Mouse (Mus musculus) liver, embryonic 11.5 days (tissue): ENCODE data around the gene Cep295. TPM values are rescaled to one million over a fixed set of nuclear protein-coding genes. Genes with fewer than 3 reads are reported as not detected.
"Not testable (repeated sequence)": the region's sequence is repeated elsewhere in the genome, so short reads cannot be mapped to it uniquely, and the experiment has no call there.

Source experiments
- ATAC-seq: fragments of 200-750 bp; cut with Nextera tagmentation; replicated peaks from 2 replicates; pipeline ENCODE4 v1.8.0; 2017; ENCODE audit warnings: moderate number of reproducible peaks, mild to moderate bottlenecking, moderate TSS enrichment, moderate library complexity; ENCODE audit not compliant: low FRiP score
- DNase-seq: peaks from one replicate; pipeline ENCODE4 v3.0.0-alpha.2; 2017; ENCODE audit warnings: low spot score
- H3K27ac ChIP-seq: fragments of 300-500 bp; sonication (generic); 2 replicates; pipeline ENCODE4 v1.5.1; 2014; ENCODE audit warnings: mild to moderate bottlenecking, low read depth, low read length, control low read depth
- H3K27me3 ChIP-seq: fragments of 300-500 bp; sonication (generic); replicated peaks from 2 replicates; pipeline ENCODE4 v1.6.1; 2014; ENCODE audit warnings: low read length, mixed read lengths; ENCODE audit not compliant: control insufficient read depth, insufficient read depth
- H3K36me3 ChIP-seq: fragments of 300-500 bp; sonication (generic); 2 replicates; pipeline ENCODE4 v1.6.1; 2014; ENCODE audit warnings: mild to moderate bottlenecking, low read length, moderate library complexity, mixed read lengths; ENCODE audit not compliant: control insufficient read depth, insufficient read depth
- H3K4me1 ChIP-seq: fragments of 300-500 bp; sonication (generic); replicated peaks from 2 replicates; pipeline ENCODE4 v1.6.1; 2014; ENCODE audit warnings: low read length, mixed read lengths; ENCODE audit not compliant: control insufficient read depth, insufficient read depth
- H3K4me2 ChIP-seq: fragments of 300-500 bp; sonication (generic); 2 replicates; pipeline ENCODE4 v1.6.1; 2014; ENCODE audit warnings: mild to moderate bottlenecking, control low read depth, moderate library complexity
- H3K4me3 ChIP-seq: fragments of 300-500 bp; sonication (generic); 2 replicates; pipeline ENCODE4 v1.5.1; 2014; ENCODE audit warnings: low read depth, low read length, control low read depth
- H3K9ac ChIP-seq: fragments of 300-500 bp; sonication (generic); 2 replicates; pipeline ENCODE4 v1.6.1; 2014; ENCODE audit warnings: low read depth, low read length, control low read depth
- H3K9me3 ChIP-seq: fragments of 300-500 bp; sonication (generic); 2 replicates; pipeline ENCODE4 v1.6.1; 2016; ENCODE audit warnings: low read length, inconsistent platforms, mixed read lengths; ENCODE audit not compliant: control insufficient read depth
- WGBS: fragments of 180-500 bp; shearing (Covaris S2); extraction: QIAGEN DNeasy Blood & Tissue Kit; methylation state at CpG from one replicate; pipeline ENCODE4 v1.1.7; 2014; 5-methylcytosine and 5-hydroxymethylcytosine counted together
- polyA plus RNA-seq: library from polyadenylated mRNA; unstranded; fragments of >200 nt; fragmentation: Nextera tagmentation; extraction: Ambion mirVana; gene quantifications from 2 replicates; pipeline ENCODE4 v1.2.1, GENCODE M21; 2014

Cep295 gene
- polyA plus RNA-seq, 1 experiment from 2014 or later, result 24.5 TPM

DNA sequence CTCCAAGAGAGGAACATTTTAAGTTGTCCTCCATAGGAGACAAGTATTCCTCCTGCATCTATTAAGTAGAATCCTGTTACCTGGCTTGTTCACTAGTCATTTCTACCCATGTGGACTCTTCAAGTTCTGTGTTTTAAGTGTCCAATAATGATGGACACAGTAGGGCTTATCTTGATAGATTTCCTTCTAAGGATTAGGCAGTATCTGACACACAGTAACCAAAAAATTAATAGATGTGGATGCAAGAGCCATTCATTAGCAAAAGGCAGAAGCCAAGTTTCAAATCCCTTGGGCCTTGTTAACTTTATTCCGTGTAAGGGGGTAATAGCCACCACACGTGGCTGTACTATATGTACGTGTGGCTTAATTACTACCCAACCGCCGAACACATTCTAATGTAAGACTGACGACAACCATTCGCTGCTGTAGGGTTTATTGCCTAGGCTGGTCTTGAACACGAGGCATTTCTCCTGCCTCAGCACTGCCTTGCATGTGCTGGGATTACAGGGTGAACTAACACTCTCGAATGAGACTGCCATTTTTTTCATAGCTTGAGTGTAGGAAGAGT, 588 bp downstream of the Cep295 start:
- no peak; the same call in 1 of the 2 replicates for ATAC-seq

DNA sequence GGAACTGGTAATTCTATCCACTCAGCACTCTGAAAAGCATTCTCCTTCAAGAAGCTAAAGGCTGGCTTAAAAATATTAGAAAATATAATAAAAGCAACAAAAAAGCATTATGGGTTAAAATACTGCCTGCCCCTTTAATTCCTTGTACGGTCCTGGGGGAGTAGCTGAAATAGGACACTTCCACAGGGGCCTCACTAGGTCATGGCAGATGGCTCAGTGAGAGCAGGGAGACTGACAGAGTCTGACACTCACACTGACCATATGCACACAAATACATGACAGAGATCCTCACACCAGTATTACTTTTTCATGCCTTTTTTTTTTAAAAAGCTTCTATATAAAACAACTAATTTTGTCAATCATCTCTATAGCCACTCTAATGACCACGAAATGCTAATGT, 7.7 kb downstream of the Cep295 start:
- DNase-seq (no peak), ATAC-seq (no peak)
- Histone ChIP-seq H3K4me2 (no peak overlapping the region), H3K27ac (no peak overlapping the region), H3K36me3 (peaks cover 22% of the 10 kb centered on the region; the same call in 1 of the 2 replicates), H3K9ac (no peak overlapping the region), H3K27me3 (no peaks in the 10 kb centered on the region), H3K4me3 (no peak overlapping the region), H3K9me3 (no peaks in the 10 kb centered on the region), H3K4me1 (no peaks in the 10 kb centered on the region)
- WGBS, result 87% methylated on average over 2 of the region's 2 CpGs

More for the DNA sequence above, 588 bp downstream of the Cep295 start:
- Histone ChIP-seq H3K27ac (peak overlapping the region; percentile 82), H3K4me2 (peak overlapping the region; percentile 79), H3K9ac (peak overlapping the region; percentile 91), H3K4me3 (peak overlapping the region; percentile 86), H3K9me3 (no peaks in the 10 kb centered on the region), H3K4me1 (no peaks in the 10 kb centered on the region), H3K36me3 (no peaks in the 10 kb centered on the region), H3K27me3 (no peaks in the 10 kb centered on the region)
- DNase-seq, result no peak
- under 1% methylated on average over 9 of the region's 9 CpGs for WGBS

DNA sequence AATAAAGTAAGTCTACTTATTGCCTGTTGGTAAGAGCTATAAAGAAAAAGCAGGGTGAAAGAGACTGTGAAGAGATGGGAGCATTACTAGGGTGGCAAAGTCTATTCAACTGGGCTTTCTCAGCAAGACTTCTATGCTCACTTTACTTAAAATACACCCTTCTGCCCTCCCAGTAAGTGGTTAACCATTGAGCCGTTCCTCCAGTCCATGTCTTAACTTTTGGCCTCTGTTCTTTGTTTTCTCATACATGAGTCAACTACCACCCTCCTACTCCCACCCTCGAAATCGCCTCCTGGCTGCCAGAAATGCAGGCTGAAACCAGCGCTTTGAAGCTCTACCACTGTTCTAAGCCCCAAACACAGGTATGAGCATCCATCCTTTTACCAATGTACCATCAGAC, 19.8 kb downstream of the Cep295 start:
- Histone ChIP-seq H3K36me3 (peaks cover 63% of the 10 kb centered on the region), H3K9me3 (no peaks in the 10 kb centered on the region), H3K4me2 (no peak overlapping the region), H3K4me1 (no peaks in the 10 kb centered on the region), H3K4me3 (no peak overlapping the region), H3K27ac (no peak overlapping the region), H3K27me3 (no peaks in the 10 kb centered on the region), H3K9ac (no peak overlapping the region)
- DNase-seq, result no peak
- 90% methylated on average over 4 of the region's 4 CpGs for WGBS
- no peak for ATAC-seq

DNA sequence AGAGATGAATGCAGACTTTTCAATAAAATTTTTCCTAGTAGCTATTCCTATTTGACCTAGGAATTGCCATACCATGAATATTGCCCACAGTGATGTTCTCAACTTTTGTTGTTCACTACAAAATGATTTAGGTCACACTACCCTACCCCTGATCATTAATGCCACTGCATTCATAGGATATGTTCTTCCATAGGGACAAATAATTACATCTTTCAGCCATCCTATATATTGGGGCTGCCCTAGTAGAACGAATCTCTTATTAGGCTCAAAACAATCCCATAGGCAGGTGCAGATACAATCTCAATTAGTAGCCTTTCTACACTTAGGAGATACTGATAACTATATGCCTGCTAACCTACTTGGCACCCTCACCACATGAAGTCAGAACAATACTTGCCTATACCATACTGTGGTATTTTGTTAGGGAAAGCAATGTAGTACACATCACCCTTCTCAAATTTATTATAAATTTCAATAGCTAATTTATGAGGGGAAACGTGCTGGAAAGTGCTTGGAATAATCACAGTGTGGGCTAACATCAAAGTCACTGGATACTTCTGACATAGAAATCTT, 39.3 kb downstream of the Cep295 start:
- 77% methylated on average over 2 of the region's 2 CpGs for WGBS
- no peaks in the 10 kb centered on the region for H3K9me3 ChIP-seq
- H3K4me3 ChIP-seq, result no peak overlapping the region
- no peak overlapping the region for H3K4me2 ChIP-seq
- no peak overlapping the region for H3K9ac ChIP-seq
- no peak overlapping the region for H3K27ac ChIP-seq
- H3K4me1 ChIP-seq, result no peaks in the 10 kb centered on the region
- peaks cover 41% of the 10 kb centered on the region for H3K36me3 ChIP-seq
- no peaks in the 10 kb centered on the region for H3K27me3 ChIP-seq
- ATAC-seq (peak; percentile 18; the same call in 1 of the 2 replicates), DNase-seq (no peak)

DNA sequence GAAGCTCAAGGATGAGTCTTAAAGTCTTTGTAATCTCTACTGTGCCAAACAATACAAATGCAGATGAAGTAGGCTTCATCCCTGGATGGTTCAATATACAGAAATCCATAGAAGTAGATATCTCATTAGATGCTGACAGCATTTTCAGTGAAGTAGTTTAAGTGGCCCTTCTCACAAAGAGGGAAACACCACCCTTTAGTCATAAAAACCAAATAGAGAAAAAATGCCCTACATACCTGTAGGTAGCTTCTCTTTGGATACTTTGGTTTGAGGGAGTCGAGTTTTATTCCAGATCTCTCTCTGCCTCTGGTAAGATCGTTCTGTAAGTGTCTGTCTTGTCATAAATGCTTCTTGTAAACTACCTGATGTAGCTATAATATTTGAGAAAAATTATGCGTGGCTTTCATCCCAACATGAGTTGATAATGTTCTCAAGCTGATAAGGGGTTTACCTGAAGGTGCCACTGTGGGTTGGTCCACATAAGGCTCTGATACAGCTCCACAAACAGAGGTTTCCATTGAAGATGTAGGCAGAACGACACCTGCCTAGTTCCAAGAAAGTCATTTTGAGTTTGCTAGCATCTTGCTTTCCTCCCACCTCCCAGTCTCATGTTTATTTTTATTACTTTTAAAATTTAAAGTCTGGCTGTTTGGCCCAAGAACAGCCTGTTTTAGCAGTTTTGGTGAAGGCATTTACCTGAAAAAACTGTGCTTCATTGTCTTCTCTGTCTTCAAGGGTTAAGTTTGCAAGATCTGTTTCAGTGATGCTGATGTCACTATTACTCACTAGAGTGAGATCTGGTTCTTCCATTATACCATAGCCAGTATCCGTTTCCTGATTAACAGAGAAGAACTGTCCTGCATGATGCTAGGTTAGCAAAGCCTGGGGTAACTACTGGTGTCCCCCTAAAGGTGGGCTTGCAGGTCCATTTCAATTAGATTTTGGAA, 40.1 kb downstream of the Cep295 start:
- Histone ChIP-seq H3K27me3 (no peaks in the 10 kb centered on the region), H3K36me3 (peaks cover 42% of the 10 kb centered on the region), H3K4me1 (no peaks in the 10 kb centered on the region), H3K4me2 (no peak overlapping the region), H3K4me3 (no peak overlapping the region), H3K9me3 (no peaks in the 10 kb centered on the region), H3K9ac (no peak overlapping the region), H3K27ac (no peak overlapping the region)
- 49% methylated on average over 5 of the region's 5 CpGs for WGBS
- DNase-seq, result no peak
- peak; percentile 18; the same call in 1 of the 2 replicates for ATAC-seq

DNA sequence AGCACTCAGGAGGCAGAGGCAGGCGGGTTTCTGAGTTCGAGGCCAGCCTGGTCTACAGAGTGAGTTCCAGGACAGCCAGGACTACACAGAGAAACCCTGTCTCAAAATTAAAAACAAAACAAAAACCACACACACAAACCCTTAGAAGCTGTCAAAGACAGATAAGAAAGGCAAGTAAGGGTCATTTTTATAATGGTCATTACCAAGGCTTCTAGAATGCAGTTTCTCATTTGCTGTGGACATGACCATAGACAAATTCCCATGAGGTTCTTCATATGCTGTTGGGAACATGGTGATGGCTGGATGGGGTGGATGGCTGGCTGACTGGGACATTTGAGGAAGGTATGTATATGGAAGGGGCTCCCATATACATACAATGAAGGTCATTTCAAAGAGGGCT, 41.3 kb downstream of the Cep295 start:
- not testable (repeated sequence) for H3K4me2 ChIP-seq, H3K4me1 ChIP-seq, H3K27me3 ChIP-seq, H3K27ac ChIP-seq, DNase-seq, H3K9me3 ChIP-seq, H3K4me3 ChIP-seq, H3K9ac ChIP-seq
- peak; percentile 24; the same call in 1 of the 2 replicates for ATAC-seq
- WGBS, result 90% methylated on average over 1 of the region's 2 CpGs
- H3K36me3 ChIP-seq, result peaks cover 42% of the 10 kb centered on the region

DNA sequence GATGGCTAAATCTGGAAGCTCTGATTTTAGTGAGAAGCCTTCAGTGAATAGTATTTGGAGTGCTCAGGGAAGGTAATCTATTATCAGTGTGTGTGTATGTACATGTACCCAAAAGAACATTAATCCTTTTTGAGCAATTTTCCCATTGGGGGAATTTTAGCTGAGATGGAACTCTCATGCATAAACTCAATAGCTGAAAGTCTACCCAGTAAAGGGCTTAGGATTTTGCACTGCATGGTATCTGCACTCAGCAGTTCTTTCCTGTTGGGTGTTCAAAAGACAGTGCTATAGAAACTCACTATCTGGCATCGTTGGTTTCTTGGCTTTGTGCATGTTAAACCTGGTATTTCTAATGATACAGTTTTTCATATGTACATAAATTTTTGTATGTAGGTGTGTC, 43.0 kb downstream of the Cep295 start:
- Histone ChIP-seq H3K27ac (no peak overlapping the region), H3K4me1 (no peaks in the 10 kb centered on the region), H3K9me3 (no peaks in the 10 kb centered on the region), H3K4me2 (no peak overlapping the region), H3K9ac (no peak overlapping the region), H3K4me3 (no peak overlapping the region), H3K27me3 (no peaks in the 10 kb centered on the region), H3K36me3 (peaks cover 50% of the 10 kb centered on the region)
- WGBS, result 86% methylated on average over 1 of the region's 1 CpGs
- no peak for ATAC-seq
- DNase-seq, result no peak

DNA sequence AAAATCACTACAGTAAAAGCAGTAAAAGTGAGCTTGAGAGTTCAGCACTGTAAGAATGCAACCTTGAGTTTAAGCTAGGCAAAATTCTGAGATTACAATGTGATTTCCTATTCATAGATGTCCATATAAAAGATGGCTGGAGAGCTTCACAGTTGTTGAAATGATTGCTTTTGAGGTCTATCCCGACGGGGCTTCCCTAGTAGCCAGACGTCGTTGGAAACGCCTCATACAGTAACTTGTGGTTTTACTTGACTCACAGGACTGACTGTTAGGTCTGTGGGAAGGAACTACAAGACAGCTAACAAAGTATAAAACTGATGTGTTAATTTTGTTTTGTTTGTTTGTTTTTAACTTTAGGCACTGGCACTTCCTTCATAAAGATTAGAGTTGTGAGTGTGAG, 44.0 kb downstream of the Cep295 start:
- Histone ChIP-seq H3K36me3 (peaks cover 57% of the 10 kb centered on the region), H3K27ac (no peak overlapping the region; the same call in 1 of the 2 replicates), H3K4me1 (peaks cover 8% of the 10 kb centered on the region), H3K9me3 (no peaks in the 10 kb centered on the region), H3K4me3 (no peak overlapping the region), H3K9ac (no peak overlapping the region), H3K27me3 (no peaks in the 10 kb centered on the region), H3K4me2 (no peak overlapping the region)
- ATAC-seq, result no peak
- DNase-seq, result no peak
- 78% methylated on average over 5 of the region's 5 CpGs for WGBS
